Mouse (Mus musculus) C2C12 (cell line): ENCODE measurements around the gene Grifin.

Experiments used
- CEBPB ChIP-seq: IDR thresholded peaks from one replicate; pipeline ENCODE4 v1.6.1; 2011; ENCODE audit warnings: low read depth, mild to moderate bottlenecking, control low read depth, moderate library complexity
- CTCF ChIP-seq: IDR thresholded peaks from one replicate; pipeline ENCODE4 v1.5.1; 2011; ENCODE audit not compliant: control insufficient read depth, insufficient read depth, insufficient read length
- MAX ChIP-seq: IDR thresholded peaks from one replicate; pipeline ENCODE4 v1.6.1; 2011; ENCODE audit warnings: mild to moderate bottlenecking, control low read depth
- MYOD1 ChIP-seq: IDR thresholded peaks from one replicate; pipeline ENCODE4 v1.6.1; 2011; ENCODE audit warnings: low read depth; ENCODE audit not compliant: control insufficient read depth, insufficient read length
- MYOG ChIP-seq: IDR thresholded peaks from one replicate; pipeline ENCODE4 v1.6.1; 2011; ENCODE audit not compliant: control insufficient read depth, insufficient read length; ENCODE audit errors: extremely low read depth
- USF1 ChIP-seq: IDR thresholded peaks from one replicate; pipeline ENCODE4 v1.6.1; 2011; ENCODE audit warnings: low read depth, mild to moderate bottlenecking, control low read depth, moderate library complexity

- TF ChIP-seq CEBPB, result no peak
- no peak for TF ChIP-seq MYOG
- TF ChIP-seq CTCF, result no peak
- TF ChIP-seq USF1, result no peak
- TF ChIP-seq MYOD1, result no peak
- TF ChIP-seq MAX, result no peak
Observed at GRCm38 (mm10) chr5:140565451-140565850, 580 bp upstream of the Grifin start.
